Mouse (Mus musculus) layer of hippocampus, adult 11-12 months (tissue): Measurements from ENCODE around the gene Gm20388.
A peak's percentile ranks its signal among the peaks of the same experiment; 100 is the strongest.

Source experiments
- DNase-seq: peaks from one replicate; pipeline ENCODE4 v3.0.0; 2022; ENCODE audit warnings: low spot score

Gm20388 gene

GRCm38 (mm10) chr8:121613419-121613818 lies 1702.8 kb downstream of the Gm20388 start:
- no peak for DNase-seq

- DNase-seq: no peak
These were observed 1708.9 kb downstream of the Gm20388 start for GRCm38 (mm10) chr8:121619401-121619995.

GRCm38 (mm10) chr8:121620801-121621516 lies 1710.3 kb downstream of the Gm20388 start:
- no peak for DNase-seq

GRCm38 (mm10) chr8:121621879-121622278 lies 1711.2 kb downstream of the Gm20388 start:
- no peak for DNase-seq

GRCm38 (mm10) chr8:121623043-121623442 lies 1712.4 kb downstream of the Gm20388 start:
- DNase-seq: no peak

GRCm38 (mm10) chr8:121628681-121629080 lies 1718.0 kb downstream of the Gm20388 start:
- DNase-seq: no peak

- DNase-seq: no peak
These were observed 1721.0 kb downstream of the Gm20388 start for GRCm38 (mm10) chr8:121631645-121632071.

GRCm38 (mm10) chr8:121632401-121632800 lies 1721.8 kb downstream of the Gm20388 start:
- DNase-seq: no peak

GRCm38 (mm10) chr8:121635534-121635933 lies 1724.9 kb downstream of the Gm20388 start:
- no peak for DNase-seq

GRCm38 (mm10) chr8:121636180-121636579 lies 1725.5 kb downstream of the Gm20388 start:
- DNase-seq: no peak

GRCm38 (mm10) chr8:121642804-121643203 lies 1732.2 kb downstream of the Gm20388 start:
- no peak for DNase-seq

- DNase-seq: no peak
These were observed 1732.7 kb downstream of the Gm20388 start for GRCm38 (mm10) chr8:121643384-121643783.

- no peak for DNase-seq
These were observed 1737.0 kb downstream of the Gm20388 start for GRCm38 (mm10) chr8:121647511-121648215.

GRCm38 (mm10) chr8:121648451-121648850 lies 1737.8 kb downstream of the Gm20388 start:
- DNase-seq: no peak

- DNase-seq: no peak
These were observed 1738.8 kb downstream of the Gm20388 start for GRCm38 (mm10) chr8:121649423-121649822.

GRCm38 (mm10) chr8:121649904-121650303 lies 1739.3 kb downstream of the Gm20388 start:
- no peak for DNase-seq

- DNase-seq: no peak
These were observed 1740.0 kb downstream of the Gm20388 start for GRCm38 (mm10) chr8:121650389-121651307.

- no peak for DNase-seq
These were observed 1740.8 kb downstream of the Gm20388 start for GRCm38 (mm10) chr8:121651308-121651873.

GRCm38 (mm10) chr8:121651874-121652361 lies 1741.3 kb downstream of the Gm20388 start:
- DNase-seq: no peak

- DNase-seq: peak; percentile 98
These were observed 1742.2 kb downstream of the Gm20388 start, which contains the start of gene Zcchc14 for GRCm38 (mm10) chr8:121652774-121653323. Zcchc14 (minus strand) TSS chr8:121652901.
